Mouse (Mus musculus) cerebellum, adult 2 months (tissue): Measurements from ENCODE around the gene Synm. TPM values are rescaled to one million over a fixed set of nuclear protein-coding genes. Genes with fewer than 3 reads are reported as not detected.
A peak's percentile ranks its signal among the peaks of the same experiment; 100 is the strongest.

Experiments
- DNase-seq, 2 experiments: peaks; one replicate each; pipeline ENCODE4 v3.0.0; 2021
- H3K27ac ChIP-seq: fragments of 200-500 bp; 2 replicates; pipeline ENCODE4 v1.5.1; 2012; ENCODE audit warnings: low read length, control low read depth, inconsistent platforms; ENCODE audit not compliant: insufficient read depth
- H3K27me3 ChIP-seq: fragments of 200-500 bp; 2 replicates; pipeline ENCODE4 v1.6.1; 2012; ENCODE audit warnings: inconsistent platforms, mild to moderate bottlenecking, low read length, moderate library complexity; ENCODE audit not compliant: control insufficient read depth, insufficient read depth
- H3K4me1 ChIP-seq: fragments of 200-500 bp; 2 replicates; pipeline ENCODE4 v1.6.1; 2011; ENCODE audit warnings: low read length; ENCODE audit not compliant: control insufficient read depth, insufficient read depth
- H3K4me3 ChIP-seq: fragments of 200-500 bp; replicated peaks from 2 replicates; pipeline ENCODE3; 2011; ENCODE audit warnings: mild to moderate bottlenecking, low read depth, low read length, control low read depth; ENCODE audit not compliant: insufficient read depth
- CTCF ChIP-seq: fragments of 200-500 bp; IDR thresholded peaks from 2 replicates; pipeline ENCODE4 v1.5.1; 2011; ENCODE audit warnings: low read depth, mild to moderate bottlenecking, control low read depth, low read length, moderate library complexity, borderline replicate concordance; ENCODE audit not compliant: insufficient read depth
- POLR2A ChIP-seq: fragments of 200-500 bp; IDR thresholded peaks from 2 replicates; pipeline ENCODE4 v1.6.1; 2011; ENCODE audit warnings: low read length, control low read depth, borderline replicate concordance; ENCODE audit not compliant: insufficient read depth
- WGBS: fragments of 180-500 bp; shearing (Covaris S2); methylation state at CpG from one replicate; pipeline ENCODE4 v1.1.7; 2018; 5-methylcytosine and 5-hydroxymethylcytosine counted together
- polyA plus RNA-seq: library from polyadenylated mRNA; depleted of rRNA; stranded (reverse); fragments of >200 nt; gene quantifications from 2 replicates; pipeline ENCODE4 v1.2.3, GENCODE M21; 2012

Synm gene
- polyA plus RNA-seq, 1 experiment: 10.4 TPM

DNA sequence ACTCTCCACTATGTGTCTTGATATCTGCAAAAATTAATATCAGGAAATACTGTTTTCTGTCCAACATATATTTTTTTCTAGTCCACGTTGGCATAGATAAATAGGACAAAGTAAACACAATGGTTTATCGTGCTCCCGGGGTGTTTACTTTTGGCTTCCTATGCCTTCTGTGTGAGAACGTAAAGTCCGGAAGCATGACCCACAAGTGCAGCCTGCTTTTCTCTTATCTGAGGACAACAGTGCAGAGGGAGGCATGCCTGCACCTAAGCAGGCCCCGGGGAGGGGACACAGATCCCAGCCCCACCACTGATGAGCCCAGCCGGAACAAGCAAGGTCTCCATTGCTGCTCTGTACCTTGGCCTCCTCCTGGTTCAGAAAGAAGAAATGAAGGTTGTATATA is 49.3 kb downstream of the Synm start:
- H3K27me3 ChIP-seq: no peaks in the 10 kb centered on the region
- no peaks in the 10 kb centered on the region for H3K4me1 ChIP-seq
- no peak overlapping the region for H3K4me3 ChIP-seq
- 93% methylated on average over 7 of the region's 7 CpGs for WGBS
- TF ChIP-seq CTCF (no peak), POLR2A (no peak)
- H3K27ac ChIP-seq: no peak overlapping the region
- no peak for DNase-seq

GRCm38 (mm10) chr7:67708160-67708559 is 51.4 kb downstream of the Synm start:
- no peak overlapping the region for H3K27ac ChIP-seq
- TF ChIP-seq CTCF (no peak), POLR2A (no peak)
- H3K4me1 ChIP-seq: no peaks in the 10 kb centered on the region
- H3K4me3 ChIP-seq: no peak overlapping the region
- H3K27me3 ChIP-seq: no peaks in the 10 kb centered on the region
- DNase-seq: no peak
- WGBS: 55% methylated on average over 6 of the region's 6 CpGs

DNA sequence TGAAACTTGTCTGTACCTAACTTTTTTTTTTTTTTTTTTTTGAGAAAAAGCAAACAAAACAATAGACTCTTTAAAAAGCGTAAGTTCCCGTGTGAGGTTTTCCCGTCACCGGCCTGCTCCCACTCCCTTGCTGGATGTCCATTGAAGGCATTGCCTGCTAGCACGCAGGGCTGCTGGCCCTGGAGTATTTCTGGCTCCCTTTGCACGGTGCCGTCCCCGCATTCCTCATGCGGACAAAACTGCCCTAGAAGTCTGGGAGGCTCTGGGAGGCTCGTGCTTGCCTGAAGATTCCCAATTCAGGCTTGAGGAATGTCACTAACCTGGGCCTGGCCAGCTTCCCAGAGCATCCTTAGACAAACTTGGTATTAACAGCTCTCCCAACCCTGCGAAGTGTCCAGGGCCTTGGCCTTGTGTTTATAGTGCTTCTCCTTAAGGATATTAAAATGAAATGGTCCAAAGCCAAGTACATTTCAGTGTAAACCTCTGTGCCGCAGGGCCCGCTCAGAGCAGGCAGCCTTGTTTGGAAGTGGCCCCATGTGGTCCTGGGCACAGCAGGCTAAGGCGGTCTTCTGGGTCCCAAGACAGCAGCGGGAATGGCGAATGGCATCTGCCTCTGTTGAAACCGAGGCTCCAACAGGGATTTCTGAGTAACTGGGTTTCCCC is 58.2 kb downstream of the Synm start:
- WGBS: 56% methylated on average over 17 of the region's 17 CpGs

GRCm38 (mm10) chr7:67700846-67701245 is 58.7 kb downstream of the Synm start:
- no peak overlapping the region for H3K4me3 ChIP-seq
- no peak overlapping the region for H3K27ac ChIP-seq
- DNase-seq: no peak
- TF ChIP-seq POLR2A (no peak), CTCF (peak; percentile 43; the same call in 1 of the 2 replicates)
- no peaks in the 10 kb centered on the region for H3K27me3 ChIP-seq
- no peaks in the 10 kb centered on the region for H3K4me1 ChIP-seq

More for the DNA sequence above, 58.2 kb downstream of the Synm start:
- DNase-seq: no peak
- Histone ChIP-seq H3K27me3 (no peaks in the 10 kb centered on the region), H3K4me1 (no peaks in the 10 kb centered on the region), H3K27ac (no peak overlapping the region), H3K4me3 (no peak overlapping the region)
- TF ChIP-seq POLR2A (no peak), CTCF (no peak)

- Histone ChIP-seq H3K27ac (no peak overlapping the region), H3K27me3 (no peaks in the 10 kb centered on the region), H3K4me3 (no peak overlapping the region), H3K4me1 (no peaks in the 10 kb centered on the region)
- TF ChIP-seq CTCF: no peak
- TF ChIP-seq POLR2A: no peak
- DNase-seq: no peak
- WGBS: 89% methylated on average over 4 of the region's 4 CpGs
Measured at GRCm38 (mm10) chr7:67699301-67699700, 60.2 kb downstream of the Synm start.

DNA sequence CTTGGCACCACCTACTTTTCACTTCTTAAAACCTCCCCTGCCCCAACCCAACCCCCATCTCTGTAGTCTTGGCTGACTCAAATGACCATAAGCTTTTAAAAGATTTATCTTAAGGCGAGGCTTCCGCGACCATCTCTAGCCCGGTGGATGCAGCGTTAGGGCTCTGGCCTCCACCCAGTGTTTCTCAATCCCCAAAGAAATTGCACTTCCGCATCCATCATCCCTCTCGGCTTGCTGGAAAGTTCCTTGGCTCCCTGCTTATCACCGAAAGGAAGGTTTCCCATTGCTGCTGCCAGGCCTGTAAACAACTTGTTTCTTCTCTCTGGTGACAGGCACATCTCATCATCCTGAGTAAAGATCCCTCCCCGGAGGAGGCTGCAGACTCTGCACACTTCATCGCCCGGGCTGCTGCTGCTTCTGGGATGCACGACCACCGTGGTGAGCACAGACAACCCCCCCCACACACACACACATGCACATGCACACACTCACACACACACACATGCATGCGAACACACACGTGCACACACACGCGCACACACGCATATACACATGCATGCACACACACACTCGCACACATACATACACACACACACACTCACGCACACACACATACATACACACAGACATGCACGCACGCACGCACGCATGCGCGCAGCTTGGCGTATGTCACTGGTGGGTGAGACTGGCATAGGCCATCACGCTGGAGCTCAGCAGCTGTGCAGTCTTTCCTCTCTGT is 61.5 kb downstream of the Synm start:
- no peaks in the 10 kb centered on the region for H3K27me3 ChIP-seq
- no peak overlapping the region for H3K27ac ChIP-seq
- no peak for DNase-seq
- 88% methylated on average over 28 of the region's 28 CpGs for WGBS
- H3K4me1 ChIP-seq: no peaks in the 10 kb centered on the region
- H3K4me3 ChIP-seq: no peak overlapping the region
- TF ChIP-seq POLR2A: no peak

GRCm38 (mm10) chr7:67695906-67696305 is 63.6 kb downstream of the Synm start:
- no peak for DNase-seq
- WGBS: 91% methylated on average over 7 of the region's 7 CpGs
- H3K27ac ChIP-seq: no peak overlapping the region
- H3K4me1 ChIP-seq: no peaks in the 10 kb centered on the region
- no peak for TF ChIP-seq POLR2A
- no peak for TF ChIP-seq CTCF
- no peak overlapping the region for H3K4me3 ChIP-seq
- no peaks in the 10 kb centered on the region for H3K27me3 ChIP-seq
